Mouse (Mus musculus) erythroblast, embryonic 14.5 days (primary cell): ENCODE results near the gene Arid5b. TPM values are rescaled to one million over a fixed set of nuclear protein-coding genes. Genes with fewer than 3 reads are reported as not detected.

Source experiments
- H3K27me3 ChIP-seq: 2 replicates; pipeline ENCODE4 v1.6.1; 2012; ENCODE audit warnings: inconsistent platforms; ENCODE audit not compliant: control insufficient read depth
- H3K36me3 ChIP-seq: 2 replicates; pipeline ENCODE4 v1.6.1; 2012; ENCODE audit warnings: mild to moderate bottlenecking, inconsistent platforms; ENCODE audit not compliant: control insufficient read depth
- H3K4me1 ChIP-seq: 2 replicates; pipeline ENCODE4 v1.6.1; 2012; ENCODE audit warnings: inconsistent platforms; ENCODE audit not compliant: control insufficient read depth
- H3K4me3 ChIP-seq: replicated peaks from 2 replicates; pipeline ENCODE3; 2012; ENCODE audit warnings: moderate library complexity, mild to moderate bottlenecking, inconsistent platforms
- H3K9me3 ChIP-seq: 2 replicates; pipeline ENCODE4 v1.6.1; 2012; ENCODE audit warnings: low read length, inconsistent platforms, mixed read lengths; ENCODE audit not compliant: control insufficient read depth
- GATA1 ChIP-seq: IDR thresholded peaks from 2 replicates; pipeline ENCODE4 v1.6.1; 2012; ENCODE audit warnings: low read length, inconsistent platforms, mixed read lengths
- TAL1 ChIP-seq: IDR thresholded peaks from 3 replicates; pipeline ENCODE4 v1.6.1; 2012; ENCODE audit warnings: low read length, inconsistent platforms, mixed read lengths
- polyA plus RNA-seq: library from polyadenylated mRNA; stranded (reverse); fragments of >175 nt; gene quantifications from 2 replicates; pipeline ENCODE4 v1.2.3, GENCODE M21; 2012

Arid5b gene
- polyA plus RNA-seq, 1 experiment = 0.01 TPM

DNA sequence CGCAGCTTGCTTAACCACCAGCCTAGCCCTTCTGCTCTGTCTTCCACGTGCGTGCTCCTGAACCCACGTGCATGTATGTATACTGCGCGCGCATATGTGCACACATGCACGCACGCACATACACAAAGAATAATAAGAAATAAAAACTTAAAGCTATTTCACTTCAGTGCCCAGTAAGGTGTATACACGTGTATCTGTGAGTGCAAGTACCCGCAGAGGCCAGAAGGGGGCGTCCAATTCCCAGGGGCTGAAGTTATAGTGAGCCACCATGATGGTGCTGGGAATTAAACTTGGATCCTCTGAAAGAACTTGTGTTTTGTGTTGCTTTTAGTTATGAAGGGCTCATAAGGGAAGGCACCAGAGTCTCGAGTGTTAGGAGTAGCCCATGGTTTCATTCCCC lies 227.7 kb downstream of the Arid5b start:
- TF ChIP-seq GATA1 (no peak), TAL1 (no peak)
- no peaks in the 10 kb centered on the region for H3K36me3 ChIP-seq
- H3K4me3 ChIP-seq = no peak overlapping the region
- no peaks in the 10 kb centered on the region for H3K4me1 ChIP-seq
- H3K27me3 ChIP-seq = no peaks in the 10 kb centered on the region
- no peaks in the 10 kb centered on the region; the same call in 1 of the 2 replicates for H3K9me3 ChIP-seq

DNA sequence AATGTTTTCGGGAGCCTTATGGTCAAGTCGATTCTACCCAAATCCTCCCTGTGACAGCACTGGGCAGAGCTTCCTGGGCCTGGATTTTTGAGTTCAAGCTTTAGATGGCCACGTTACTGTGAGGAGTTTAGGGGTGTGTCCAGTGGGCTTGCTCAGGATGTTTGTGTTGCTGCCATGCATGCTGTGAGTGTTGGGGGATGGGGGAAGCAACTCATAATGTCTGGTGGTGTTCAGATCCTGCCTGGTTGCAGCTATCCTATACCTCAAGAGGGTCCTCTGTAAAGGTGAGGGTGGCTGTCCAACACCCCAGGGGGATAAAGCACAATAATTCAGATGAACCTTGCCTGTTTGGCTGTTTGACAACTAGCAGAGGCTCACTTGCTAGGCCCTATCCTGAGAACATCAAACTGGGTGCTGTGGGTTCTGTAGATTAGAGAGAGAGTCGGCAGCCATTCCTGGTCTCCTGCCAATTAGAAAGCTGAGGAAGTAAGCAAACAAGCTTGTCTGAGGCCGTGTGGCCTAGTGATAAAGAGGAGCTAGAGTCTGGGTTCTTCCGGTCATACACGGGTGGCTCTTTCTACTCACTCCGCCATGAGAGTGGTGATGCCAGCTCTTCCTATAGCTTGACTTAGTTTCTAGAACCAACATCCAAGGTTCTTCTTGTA lies 229.8 kb downstream of the Arid5b start:
- H3K9me3 ChIP-seq = no peaks in the 10 kb centered on the region; the same call in 1 of the 2 replicates
- H3K36me3 ChIP-seq = no peaks in the 10 kb centered on the region
- H3K4me1 ChIP-seq = no peaks in the 10 kb centered on the region
- no peak overlapping the region for H3K4me3 ChIP-seq
- TF ChIP-seq TAL1 (no peak), GATA1 (no peak)
- no peaks in the 10 kb centered on the region for H3K27me3 ChIP-seq

DNA sequence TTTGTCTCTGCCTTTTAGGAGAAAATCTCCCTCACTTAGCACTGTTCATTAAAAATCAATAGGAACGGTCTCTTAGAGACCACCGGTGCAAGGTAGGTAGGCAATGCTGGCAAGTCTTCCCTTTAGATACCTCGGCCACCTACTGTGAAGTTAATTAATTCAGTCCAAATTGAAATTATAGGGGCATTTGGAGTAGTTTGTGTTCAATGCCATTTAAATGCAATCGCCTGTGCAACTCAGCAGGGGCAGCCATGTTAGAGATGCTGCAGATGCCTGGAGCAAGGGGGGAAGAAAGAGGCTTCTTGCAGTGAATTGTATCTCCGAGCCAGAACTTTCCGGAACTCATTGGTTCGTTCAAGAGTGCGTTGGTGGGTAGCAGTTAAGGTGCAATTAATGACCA lies 233.7 kb downstream of the Arid5b start:
- Histone ChIP-seq H3K9me3 (no peaks in the 10 kb centered on the region), H3K27me3 (no peaks in the 10 kb centered on the region), H3K4me3 (no peak overlapping the region), H3K36me3 (no peaks in the 10 kb centered on the region), H3K4me1 (no peaks in the 10 kb centered on the region)
- no peak for TF ChIP-seq TAL1
- TF ChIP-seq GATA1 = no peak

DNA sequence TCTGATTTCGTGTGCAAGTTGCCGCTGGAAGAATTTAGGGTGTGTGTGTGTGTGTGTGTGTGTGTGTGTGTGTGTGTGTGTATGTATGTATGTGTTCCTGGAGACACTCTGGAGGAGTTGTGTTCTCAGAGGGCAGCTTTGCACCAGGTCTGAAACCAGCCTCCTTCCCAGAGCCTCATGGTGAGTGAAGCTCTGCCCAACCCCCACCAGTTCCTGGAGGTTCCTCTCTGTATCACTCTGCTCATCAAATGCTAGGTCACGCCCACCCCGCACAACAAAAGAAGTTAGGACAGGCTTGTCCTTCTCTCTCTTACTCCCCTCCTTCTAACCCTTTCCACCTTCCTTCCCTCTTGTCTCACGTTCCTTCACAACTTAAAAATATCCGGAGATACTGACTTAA lies 234.6 kb downstream of the Arid5b start:
- no peaks in the 10 kb centered on the region for H3K27me3 ChIP-seq
- H3K4me1 ChIP-seq = no peaks in the 10 kb centered on the region
- H3K36me3 ChIP-seq = no peaks in the 10 kb centered on the region
- TF ChIP-seq GATA1 (no peak), TAL1 (no peak)
- H3K9me3 ChIP-seq = no peaks in the 10 kb centered on the region
- H3K4me3 ChIP-seq = no peak overlapping the region
